Mouse (Mus musculus) myocyte (in vitro differentiated cells): ENCODE data around the gene Eif2ak1. TPM values are rescaled to one million over a fixed set of nuclear protein-coding genes. Genes with fewer than 3 reads are reported as not detected.

ENCODE experiments used
- H3K27me3 ChIP-seq: one replicate; pipeline ENCODE4 v1.6.1; 2011; ENCODE audit not compliant: control insufficient read depth, insufficient read depth, insufficient read length
- H3K36me3 ChIP-seq: one replicate; pipeline ENCODE4 v1.6.1; 2011; ENCODE audit not compliant: control insufficient read depth, insufficient read depth
- H3K4me2 ChIP-seq: one replicate; pipeline ENCODE4 v1.6.1; 2011; ENCODE audit warnings: low read depth, control low read depth
- H3K4me3 ChIP-seq: one replicate; pipeline ENCODE4 v1.5.1; 2011; ENCODE audit warnings: mild to moderate bottlenecking, control low read depth, moderate library complexity
- H3K79me2 ChIP-seq: one replicate; pipeline ENCODE4 v1.6.1; 2011; ENCODE audit not compliant: control insufficient read depth, insufficient read depth
- H3ac ChIP-seq: one replicate; pipeline ENCODE4 v1.6.1; 2011; ENCODE audit not compliant: control insufficient read depth, insufficient read length
- CEBPB ChIP-seq: IDR thresholded peaks from 2 replicates; pipeline ENCODE4 v1.6.1; 2011; ENCODE audit warnings: mild to moderate bottlenecking, moderate library complexity; ENCODE audit not compliant: poor library complexity, insufficient read depth, severe bottlenecking
- E2F4 ChIP-seq: IDR thresholded peaks from one replicate; pipeline ENCODE4 v1.6.1; 2011; ENCODE audit warnings: mild to moderate bottlenecking, control low read depth, moderate library complexity; ENCODE audit not compliant: insufficient read depth
- MAX ChIP-seq: IDR thresholded peaks from one replicate; pipeline ENCODE4 v1.6.1; 2011; ENCODE audit warnings: low read depth, mild to moderate bottlenecking, control low read depth
- MYOD1 ChIP-seq, 3 experiments: IDR thresholded peaks; one replicate each; pipeline ENCODE4 v1.6.1; 2011; ENCODE audit warnings: control low read depth in 2 of 3, low read depth in 2 of 3, mild to moderate bottlenecking in 2 of 3, moderate library complexity in 1 of 3; ENCODE audit not compliant: insufficient read length in 2 of 3, control insufficient read depth in 1 of 3
- MYOG ChIP-seq, 3 experiments: IDR thresholded peaks; one replicate each; pipeline ENCODE4 v1.6.1; 2011; ENCODE audit warnings: control low read depth in 2 of 3, low read depth in 2 of 3, mild to moderate bottlenecking in 2 of 3; ENCODE audit not compliant: insufficient read length in 2 of 3, control insufficient read depth in 1 of 3, insufficient read depth in 1 of 3
- POLR2A ChIP-seq: IDR thresholded peaks from one replicate; pipeline ENCODE4 v1.6.1; 2011; ENCODE audit warnings: low read depth, mild to moderate bottlenecking, control low read depth, moderate library complexity; ENCODE audit not compliant: insufficient read length
- POLR2AphosphoS2 ChIP-seq: IDR thresholded peaks from one replicate; pipeline ENCODE4 v1.6.1; 2011; ENCODE audit warnings: low read depth, control low read depth; ENCODE audit not compliant: insufficient read length
- REST ChIP-seq: IDR thresholded peaks from one replicate; pipeline ENCODE4 v1.6.1; 2011; ENCODE audit warnings: mild to moderate bottlenecking, control low read depth, moderate library complexity; ENCODE audit not compliant: insufficient read depth, insufficient read length
- SRF ChIP-seq: IDR thresholded peaks from one replicate; pipeline ENCODE4 v1.6.1; 2011; ENCODE audit warnings: low read depth; ENCODE audit not compliant: control insufficient read depth, insufficient read length
- TCF12 ChIP-seq: IDR thresholded peaks from one replicate; pipeline ENCODE4 v1.6.1; 2011; ENCODE audit warnings: mild to moderate bottlenecking, control low read depth; ENCODE audit not compliant: poor library complexity, insufficient read depth, severe bottlenecking
- TCF3 ChIP-seq: IDR thresholded peaks from one replicate; pipeline ENCODE4 v1.6.1; 2011; ENCODE audit warnings: low read depth, control low read depth; ENCODE audit not compliant: insufficient read length
- USF1 ChIP-seq: IDR thresholded peaks from one replicate; pipeline ENCODE4 v1.6.1; 2011; ENCODE audit warnings: low read depth, mild to moderate bottlenecking, control low read depth, moderate library complexity
- polyA plus RNA-seq: library from polyadenylated mRNA; unstranded; fragments of >200 nt; fragmentation: generic; extraction: Trizol; gene quantifications from one replicate; pipeline ENCODE4 v1.2.1, GENCODE M21; 2012; ENCODE audit warnings: missing spikeins

Gene Eif2ak1
- polyA plus RNA-seq, 1 experiment: 17.0 TPM

DNA sequence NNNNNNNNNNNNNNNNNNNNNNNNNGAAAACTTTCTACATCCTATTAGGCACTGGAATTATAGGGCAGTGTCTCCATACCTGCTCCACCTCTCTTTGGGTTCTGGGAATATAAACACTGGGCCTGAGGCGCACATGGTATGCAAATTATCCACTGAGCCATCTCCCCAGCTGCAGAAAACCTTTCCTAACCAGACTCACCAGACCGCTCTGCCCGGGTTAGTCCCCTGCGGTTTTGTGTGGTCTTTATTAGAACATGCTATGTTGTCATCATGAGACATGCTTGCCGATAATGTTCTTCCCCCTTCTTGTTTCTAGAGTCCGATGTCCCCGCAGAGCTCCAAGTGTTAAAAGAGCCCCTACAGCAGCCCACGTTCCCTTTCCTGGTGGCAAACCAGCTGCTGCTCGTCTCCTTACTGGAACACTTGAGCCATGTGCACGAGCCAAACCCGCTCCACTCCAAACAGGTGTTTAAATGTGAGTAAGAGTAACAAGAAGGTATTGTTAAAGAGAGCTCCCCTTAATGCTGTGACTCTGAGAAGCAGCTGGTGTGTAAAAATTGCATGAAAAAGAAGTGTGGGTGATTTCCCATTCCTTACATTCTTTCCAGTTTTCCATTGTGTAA, 54.1 kb downstream of the Eif2ak1 start:
- no peak overlapping the region for H3ac ChIP-seq
- peak in 1 of 3 experiments; percentile 55 for TF ChIP-seq MYOD1 (IDR thresholded peaks at IDR 0.05; ENCODE audit: control insufficient read depth in 1 of 3, insufficient read length in 2 of 3, low read depth in 2 of 3)
- TF ChIP-seq MYOG (IDR thresholded peaks at IDR 0.05; ENCODE audit: control insufficient read depth in 1 of 3, insufficient read depth in 1 of 3, insufficient read length in 2 of 3, low read depth in 2 of 3): peak in 2 of 3 experiments; percentile 11 to 63
- TF ChIP-seq MAX: no peak
- no peak for TF ChIP-seq REST
- TF ChIP-seq USF1: no peak
- no peak for TF ChIP-seq POLR2AphosphoS2
- peak; percentile 2 for TF ChIP-seq TCF12
- no peak for TF ChIP-seq POLR2A
- no peak for TF ChIP-seq TCF3
- no peak for TF ChIP-seq E2F4
- TF ChIP-seq CEBPB: no peak
- H3K4me3 ChIP-seq: no peak overlapping the region
- peaks cover 7% of the 10 kb centered on the region for H3K36me3 ChIP-seq
- H3K4me2 ChIP-seq: no peak overlapping the region
- no peaks in the 10 kb centered on the region for H3K27me3 ChIP-seq
- H3K79me2 ChIP-seq: no peaks in the 10 kb centered on the region

DNA sequence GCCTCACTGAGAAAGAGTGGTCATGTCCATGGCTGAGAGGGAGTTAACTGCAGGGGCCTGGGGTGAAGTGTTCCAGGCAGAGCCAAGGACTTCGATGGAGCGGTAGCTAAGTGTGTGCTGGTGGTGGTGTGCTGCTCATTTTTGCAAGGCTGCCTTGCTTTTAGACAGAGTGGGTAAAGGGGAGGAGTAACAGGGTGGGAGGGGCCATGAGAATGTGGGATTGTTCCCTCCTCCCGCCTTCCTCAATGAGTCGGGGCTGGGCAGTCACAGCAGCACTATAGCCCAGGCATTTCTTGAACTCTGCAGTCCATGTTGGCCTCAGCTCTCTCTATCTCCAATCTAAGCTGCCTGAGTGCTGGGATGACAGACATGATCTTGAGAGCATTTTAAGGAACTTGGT, 57.0 kb downstream of the Eif2ak1 start:
- Histone ChIP-seq H3K79me2 (no peaks in the 10 kb centered on the region), H3K27me3 (no peaks in the 10 kb centered on the region), H3ac (no peak overlapping the region), H3K4me3 (no peak overlapping the region), H3K36me3 (peaks cover 27% of the 10 kb centered on the region), H3K4me2 (no peak overlapping the region)
- TF ChIP-seq TCF3 (no peak), TCF12 (no peak), E2F4 (no peak), POLR2AphosphoS2 (no peak), SRF (no peak), POLR2A (no peak), CEBPB (no peak), REST (no peak), MYOD1 (IDR thresholded peaks at IDR 0.05; ENCODE audit: control insufficient read depth in 1 of 3, insufficient read length in 2 of 3, low read depth in 2 of 3) (no peak), USF1 (no peak), MAX (no peak), MYOG (IDR thresholded peaks at IDR 0.05; ENCODE audit: control insufficient read depth in 1 of 3, insufficient read depth in 1 of 3, insufficient read length in 2 of 3, low read depth in 2 of 3) (no peak)

DNA sequence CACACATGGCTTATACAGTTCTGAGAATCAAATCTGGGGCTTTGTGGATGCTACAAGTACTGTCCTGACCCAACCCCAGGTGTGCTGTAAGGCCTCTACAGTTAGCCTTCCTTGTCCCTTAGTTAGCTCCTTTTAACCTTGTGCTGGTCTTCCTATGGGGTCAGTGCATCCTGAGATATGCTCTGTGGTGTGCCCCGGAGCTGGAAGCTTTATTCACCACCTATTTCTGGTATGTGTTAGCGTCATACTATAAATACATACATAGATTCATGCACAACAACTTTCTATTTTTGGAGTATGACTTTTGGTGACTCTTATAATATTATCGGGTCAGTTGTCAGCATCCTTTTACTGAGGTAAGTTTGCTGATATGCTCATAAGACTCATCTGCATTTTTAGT, 67.7 kb downstream of the Eif2ak1 start:
- no peak for TF ChIP-seq USF1
- TF ChIP-seq MAX: no peak
- no peak for TF ChIP-seq E2F4
- Histone ChIP-seq H3ac (no peak overlapping the region), H3K36me3 (peaks cover 16% of the 10 kb centered on the region)

DNA sequence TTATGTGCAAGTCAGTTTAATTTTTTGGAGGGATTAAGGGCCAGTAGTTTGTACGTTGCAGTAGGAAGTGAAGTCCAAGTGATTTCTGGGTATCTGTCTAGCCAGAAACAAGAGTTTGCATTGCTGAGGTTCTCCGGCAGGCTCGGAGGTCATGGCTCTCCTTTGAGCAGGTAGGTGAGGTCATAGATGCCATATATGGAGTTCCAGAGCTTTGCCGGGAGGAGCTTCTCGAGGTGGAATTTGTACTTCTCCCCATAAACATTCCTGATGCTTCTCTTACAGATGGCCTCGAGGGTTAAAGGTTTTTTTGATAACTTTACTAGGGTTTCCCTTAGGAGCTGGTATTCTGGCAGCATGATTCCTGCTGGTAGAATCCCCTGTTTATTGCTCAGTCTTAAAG, 73.2 kb downstream of the Eif2ak1 start:
- H3K27me3 ChIP-seq: no peaks in the 10 kb centered on the region

More for the DNA sequence above, 67.7 kb downstream of the Eif2ak1 start:
- no peak overlapping the region for H3K4me3 ChIP-seq
- H3K4me2 ChIP-seq: no peak overlapping the region
- H3K27me3 ChIP-seq: no peaks in the 10 kb centered on the region
- no peaks in the 10 kb centered on the region for H3K79me2 ChIP-seq

DNA sequence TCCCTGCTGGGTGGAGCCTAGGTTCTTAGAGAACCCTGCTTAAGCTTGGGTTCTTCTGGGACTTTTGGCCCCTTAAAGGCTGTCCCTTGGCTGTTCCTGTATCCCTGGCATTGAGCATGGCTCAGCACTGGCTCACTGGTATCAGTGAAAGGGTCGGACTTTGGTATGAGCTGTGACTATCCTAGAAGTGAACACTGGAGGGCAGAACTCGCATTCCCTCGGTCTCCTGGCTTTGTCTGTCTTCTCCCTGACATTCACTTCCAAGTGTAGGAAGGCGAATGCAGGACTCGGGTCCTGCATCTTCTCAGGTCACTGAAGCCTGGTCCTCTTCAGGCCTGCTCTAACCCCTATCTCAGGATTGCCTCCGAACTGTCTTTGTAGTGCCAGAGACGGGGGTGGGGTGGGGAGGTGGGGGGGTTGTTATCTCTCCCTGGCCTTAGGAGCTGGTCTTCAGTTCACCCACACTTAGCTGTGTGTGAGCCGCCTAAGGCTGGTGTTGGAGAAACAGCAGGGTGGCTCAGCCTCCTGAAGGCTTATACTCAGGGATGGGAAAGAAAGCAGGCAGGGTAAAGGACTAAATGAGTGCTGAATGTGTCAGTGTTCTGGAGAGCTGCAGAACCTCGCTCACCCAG, 74.8 kb downstream of the Eif2ak1 start:
- Histone ChIP-seq H3ac (no peak overlapping the region), H3K4me2 (no peak overlapping the region), H3K79me2 (no peaks in the 10 kb centered on the region), H3K27me3 (no peaks in the 10 kb centered on the region), H3K4me3 (no peak overlapping the region), H3K36me3 (peaks cover 24% of the 10 kb centered on the region)
- TF ChIP-seq POLR2AphosphoS2: no peak
- no peak for TF ChIP-seq CEBPB
- TF ChIP-seq TCF12: no peak
- no peak for TF ChIP-seq SRF
- TF ChIP-seq E2F4: no peak
- TF ChIP-seq MAX: no peak

More for the DNA sequence above, 73.2 kb downstream of the Eif2ak1 start:
- peaks cover 21% of the 10 kb centered on the region for H3K36me3 ChIP-seq
- no peak for TF ChIP-seq E2F4
- TF ChIP-seq MAX: no peak
- TF ChIP-seq POLR2AphosphoS2: no peak
- TF ChIP-seq TCF3: no peak
- TF ChIP-seq MYOG (IDR thresholded peaks at IDR 0.05; ENCODE audit: control insufficient read depth in 1 of 3, insufficient read depth in 1 of 3, insufficient read length in 2 of 3, low read depth in 2 of 3): no peak
- TF ChIP-seq REST: no peak
- TF ChIP-seq SRF: no peak
- no peak for TF ChIP-seq MYOD1 (IDR thresholded peaks at IDR 0.05; ENCODE audit: control insufficient read depth in 1 of 3, insufficient read length in 2 of 3, low read depth in 2 of 3)
- no peak for TF ChIP-seq TCF12
- TF ChIP-seq POLR2A: no peak
- no peak for TF ChIP-seq CEBPB
- no peak for TF ChIP-seq USF1
- no peak overlapping the region for H3K4me3 ChIP-seq
- no peak overlapping the region for H3ac ChIP-seq
- H3K79me2 ChIP-seq: no peaks in the 10 kb centered on the region
- no peak overlapping the region for H3K4me2 ChIP-seq
